Mouse (Mus musculus) ovary, postnatal 14 days (tissue): ENCODE measurements around the gene Calca.
"Not testable (repeated sequence)": the region's sequence is repeated elsewhere in the genome, so short reads cannot be mapped to it uniquely, and the experiment has no call there.

ENCODE experiments used
- DNase-seq: peaks from one replicate; pipeline ENCODE4 v3.0.0; 2022; ENCODE audit warnings: low spot score

Gene Calca

GRCm38 (mm10) chr7:114636102-114636501 is at the start of gene Calca:
TSS of gene Calca (minus strand) at chr7:114636357.
- no peak for DNase-seq

GRCm38 (mm10) chr7:114672697-114673096 is 36.5 kb upstream of the Calca start:
- no peak for DNase-seq

DNA sequence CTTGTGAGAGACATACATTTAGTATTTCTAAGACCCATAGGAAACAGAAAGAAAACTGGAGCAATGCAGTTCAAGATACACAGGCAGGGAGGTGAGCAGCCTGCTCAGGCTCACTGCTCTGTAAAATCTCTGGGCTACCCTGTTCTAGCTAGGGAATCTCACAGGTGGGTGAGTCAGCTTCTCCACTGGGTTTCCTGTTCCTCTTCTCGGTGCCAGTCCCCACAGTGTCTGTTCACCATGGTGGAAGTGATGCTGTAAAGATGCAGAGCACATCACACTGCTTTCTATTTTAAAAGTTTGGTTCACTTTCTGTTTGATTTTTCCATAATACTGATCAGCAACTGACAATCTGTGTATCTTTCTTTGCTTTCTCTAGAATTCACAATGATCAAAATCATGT is 35.2 kb upstream of the Calca start:
- no peak for DNase-seq

- no peak for DNase-seq
These were observed 13.6 kb upstream of the Calca start for GRCm38 (mm10) chr7:114649730-114650129.

DNA sequence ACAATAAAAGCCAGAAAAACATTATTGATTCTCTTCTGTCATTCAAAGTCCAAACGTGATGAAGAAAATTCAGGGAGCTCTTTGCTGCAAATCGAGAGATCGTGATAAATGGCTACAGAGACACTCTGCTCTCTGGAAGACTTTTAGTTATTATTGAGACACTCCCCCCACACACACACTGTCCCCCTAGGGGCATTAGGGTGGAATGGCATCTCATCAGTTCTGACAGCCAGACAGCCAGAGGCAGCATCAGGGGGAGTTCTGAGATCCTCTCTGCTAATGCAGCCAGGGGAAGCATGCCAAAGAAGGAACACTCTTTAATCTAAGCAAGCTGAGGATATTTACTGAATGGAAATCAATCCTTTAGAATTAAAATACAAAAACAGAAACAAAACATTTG is 12.6 kb upstream of the Calca start:
- DNase-seq, result no peak

DNA sequence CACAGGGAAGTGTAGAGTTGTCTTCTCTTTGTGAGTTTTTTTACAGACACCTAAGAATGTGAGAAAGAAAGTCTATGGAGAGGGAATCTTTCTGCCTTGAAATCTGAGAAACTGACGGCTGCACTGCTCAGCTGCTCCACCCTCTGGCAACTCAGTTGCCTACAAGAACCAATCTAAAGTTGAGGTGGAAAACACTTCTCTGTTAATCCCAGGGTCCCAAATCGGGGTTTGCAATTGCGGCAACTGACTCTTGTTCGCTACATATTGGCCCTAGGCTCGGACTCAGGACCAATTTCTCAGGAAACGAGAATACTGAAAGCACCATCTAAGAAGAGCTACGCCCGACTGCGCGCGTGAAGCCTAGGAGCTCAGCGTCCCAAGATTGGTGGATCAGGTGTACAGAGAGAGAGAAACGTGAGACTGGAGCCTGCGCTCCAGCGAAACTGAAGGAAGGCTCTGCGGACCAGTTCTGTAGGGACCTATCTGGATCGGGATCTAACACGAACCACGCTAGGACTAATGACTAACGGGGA is 522 bp downstream of the Calca start:
- peak; percentile 13 for DNase-seq

GRCm38 (mm10) chr7:114634386-114634785 is 1.8 kb downstream of the Calca start:
- no peak for DNase-seq

- DNase-seq, result no peak
These were observed 10.2 kb downstream of the Calca start for GRCm38 (mm10) chr7:114625966-114626365.

GRCm38 (mm10) chr7:114616759-114617158 is 19.4 kb downstream of the Calca start:
- no peak for DNase-seq

- not testable (repeated sequence) for DNase-seq
These were observed 41.8 kb downstream of the Calca start for GRCm38 (mm10) chr7:114594391-114594790.

DNA sequence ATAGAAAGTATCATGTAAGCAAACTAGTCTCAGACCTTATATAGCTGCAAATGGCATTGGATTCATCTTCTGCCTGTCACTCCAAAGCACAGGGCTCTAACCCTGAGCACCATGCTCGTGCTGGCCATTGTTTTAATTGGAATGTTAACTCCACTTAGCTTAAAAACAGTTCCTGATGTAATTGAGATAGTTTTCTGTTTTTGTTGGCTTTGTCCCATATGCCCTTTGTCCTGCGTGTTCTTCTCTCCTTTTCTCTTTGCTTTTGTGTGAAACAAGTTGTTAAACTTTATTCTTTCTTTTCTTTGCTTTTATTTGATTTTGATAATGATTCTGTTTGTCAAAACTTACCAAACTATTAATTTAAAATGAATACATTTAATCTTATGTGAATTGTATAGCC is 53.7 kb downstream of the Calca start:
- DNase-seq, result no peak
